Mouse (Mus musculus): ENCODE results near the gene Ddc. TPM values are rescaled to one million over a fixed set of nuclear protein-coding genes. Genes with fewer than 3 reads are reported as not detected.

The Ddc gene
- polyA plus RNA-seq, 1 experiment from 2014 or later = 0.08 TPM

GRCm38 (mm10) chr11:11877891-11878277 lies 20.1 kb downstream of the Ddc start:
- CTCF ChIA-PET = interaction anchor here (1.2 kb wide), 1 partner anchor 28 kb away, joined by 4 read pairs; no protein-coding TSS in a partner anchor

GRCm38 (mm10) chr11:11876366-11876765 lies 21.6 kb downstream of the Ddc start:
- DNase-seq (ENCODE audit: low read depth, low spot score) = no peak
- ATAC-seq = no peak
- in situ Hi-C loops (cut with MboI; ENCODE audit: low pct_unique_long_range_greater_than_20kb) = no loop called here
- no peaks in the 10 kb centered on the region for H3K27me3 ChIP-seq
- ChIA-PET POLR2A (no interaction called here), CTCF (no interaction called here)
- no peak for TF ChIP-seq CTCF (IDR thresholded peaks at IDR 0.05)

More at GRCm38 (mm10) chr11:11877891-11878277, 20.1 kb downstream of the Ddc start:
- TF ChIP-seq CTCF (IDR thresholded peaks at IDR 0.05) = no peak
- no peaks in the 10 kb centered on the region for H3K27me3 ChIP-seq
- DNase-seq (ENCODE audit: low read depth, low spot score) (no peak), ATAC-seq (no peak)
- in situ Hi-C loops (cut with MboI; ENCODE audit: low pct_unique_long_range_greater_than_20kb) = no loop called here
- POLR2A ChIA-PET = no interaction called here

DNA sequence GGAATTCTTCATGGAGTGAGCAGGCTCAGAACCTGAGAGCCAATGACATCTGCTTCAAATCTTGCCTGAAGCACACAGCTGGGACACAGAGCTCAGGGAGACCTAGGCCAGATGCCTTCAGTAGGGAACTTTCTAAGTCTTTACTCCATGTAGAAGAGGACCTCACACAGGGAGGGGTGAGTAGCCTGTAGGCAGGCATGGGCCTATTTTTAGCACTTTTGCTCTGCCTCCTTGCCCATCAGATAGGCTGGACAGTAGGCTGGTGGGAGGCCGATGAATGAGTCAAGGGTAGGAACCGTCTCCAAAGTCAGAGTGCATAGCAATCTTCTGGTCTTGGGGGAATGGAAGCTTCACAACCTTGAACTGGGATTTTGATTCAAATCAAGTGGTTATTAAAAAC lies 22.7 kb downstream of the Ddc start:
- no peak for DNase-seq (ENCODE audit: low read depth, low spot score)
- POLR2A ChIA-PET = no interaction called here
- TF ChIP-seq CTCF (IDR thresholded peaks at IDR 0.05) = no peak
- in situ Hi-C loops (cut with MboI; ENCODE audit: low pct_unique_long_range_greater_than_20kb) = no loop called here
- CTCF ChIA-PET = interaction anchor here (1.0 kb wide), 1 partner anchor 13 kb away, joined by 3 read pairs; no protein-coding TSS in a partner anchor
- no peak for ATAC-seq
- H3K27me3 ChIP-seq = no peaks in the 10 kb centered on the region

DNA sequence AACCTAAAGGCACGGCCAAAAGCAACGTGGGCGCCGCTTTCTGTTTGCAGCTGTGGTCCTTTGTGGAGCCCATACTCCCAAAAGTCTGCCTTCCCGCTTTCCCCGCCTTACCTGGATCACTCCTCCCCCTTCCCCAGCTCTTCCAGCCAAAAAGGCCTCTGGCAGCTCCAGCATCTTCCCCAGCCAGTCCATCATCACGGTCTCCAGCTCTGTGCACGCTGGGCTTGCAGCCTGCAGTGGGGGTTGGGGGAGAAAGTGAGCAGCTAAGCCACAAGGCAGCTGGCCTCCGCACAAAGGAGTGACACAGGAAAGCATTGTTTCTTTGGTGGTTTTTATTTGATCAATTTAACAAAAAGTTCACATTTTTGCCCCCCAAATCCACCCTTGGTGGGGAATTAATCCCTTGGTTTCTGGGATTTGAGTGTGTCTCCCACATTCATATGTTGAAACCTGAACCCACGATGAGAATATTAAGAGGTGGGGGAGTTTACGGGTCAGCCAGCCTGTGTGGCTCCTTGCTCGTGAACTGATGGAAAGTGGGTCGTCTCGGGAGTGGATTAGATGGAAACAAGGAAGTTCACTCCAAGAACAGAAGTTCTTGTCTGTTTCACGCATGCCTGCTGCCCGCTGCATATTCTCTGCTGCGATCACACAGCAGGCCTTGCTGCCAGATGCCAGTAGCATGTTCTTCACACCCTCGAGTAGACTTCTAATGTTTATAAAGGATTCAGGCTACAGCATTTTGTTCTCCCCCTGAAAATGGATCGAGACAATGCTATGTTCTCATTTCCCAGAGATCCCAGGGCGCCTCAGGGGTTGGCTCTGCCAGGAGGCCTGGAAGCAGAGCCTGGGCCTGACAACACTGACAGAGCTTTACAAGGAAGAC lies 24.7 kb downstream of the Ddc start:
- ATAC-seq (peak; percentile 26), DNase-seq (ENCODE audit: low read depth, low spot score) (no peak)
- TF ChIP-seq CTCF (IDR thresholded peaks at IDR 0.05) = no peak
- H3K27me3 ChIP-seq = no peaks in the 10 kb centered on the region
- in situ Hi-C loops (cut with MboI; ENCODE audit: low pct_unique_long_range_greater_than_20kb) = no loop called here
- ChIA-PET POLR2A (no interaction called here), CTCF (interaction anchor here (1.0 to 1.2 kb wide), 2 partner anchors 9 to 11 kb away, joined by 3 read pairs; no protein-coding TSS in a partner anchor)

- DNase-seq (ENCODE audit: low read depth, low spot score) (no peak), ATAC-seq (no peak)
- ChIA-PET POLR2A (interaction anchor here (0.6 kb wide), 1 partner anchor 15 kb away, joined by 3 read pairs; no protein-coding TSS in a partner anchor), CTCF (interaction anchor here (1.0 kb wide), 1 partner anchor 10 kb away, joined by 3 read pairs; no protein-coding TSS in a partner anchor)
- no peaks in the 10 kb centered on the region for H3K27me3 ChIP-seq
- in situ Hi-C loops (cut with MboI; ENCODE audit: low pct_unique_long_range_greater_than_20kb) = no loop called here
- TF ChIP-seq CTCF (IDR thresholded peaks at IDR 0.05) = no peak
Measured at GRCm38 (mm10) chr11:11872140-11872795, 25.7 kb downstream of the Ddc start.

DNA sequence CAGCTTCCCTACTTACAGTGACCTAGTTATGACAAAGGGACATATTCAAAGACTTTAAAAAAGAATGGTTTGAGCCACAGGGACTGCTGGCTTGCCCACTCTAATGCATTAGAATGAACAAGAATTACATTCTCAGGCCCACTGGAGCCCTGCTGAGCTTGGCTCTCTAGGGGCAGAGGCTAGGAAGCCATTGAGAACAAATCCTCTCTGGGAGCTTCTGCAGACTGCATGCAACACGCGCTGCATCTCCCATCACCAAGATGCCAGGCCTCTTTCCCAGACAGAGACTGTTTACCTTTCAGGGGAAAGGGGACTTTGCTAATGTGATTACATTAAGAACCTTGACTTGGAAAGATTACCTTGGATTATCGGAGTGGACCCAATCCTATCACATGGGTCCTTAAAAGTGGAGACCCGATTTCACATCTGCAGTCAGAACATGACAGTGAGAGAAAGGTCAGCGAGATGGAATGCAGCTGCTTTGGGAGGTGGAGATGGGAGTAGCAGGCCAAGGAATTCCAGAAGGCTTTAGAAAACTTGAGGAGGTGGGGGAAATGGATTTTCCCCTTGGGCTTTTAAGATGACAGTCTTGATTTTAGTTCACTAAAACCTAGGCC lies 26.6 kb downstream of the Ddc start:
- ChIA-PET CTCF (no interaction called here), POLR2A (no interaction called here)
- H3K27me3 ChIP-seq = no peaks in the 10 kb centered on the region
- TF ChIP-seq CTCF (IDR thresholded peaks at IDR 0.05) = no peak
- DNase-seq (ENCODE audit: low read depth, low spot score) (no peak), ATAC-seq (no peak)
- in situ Hi-C loops (cut with MboI; ENCODE audit: low pct_unique_long_range_greater_than_20kb) = no loop called here

DNA sequence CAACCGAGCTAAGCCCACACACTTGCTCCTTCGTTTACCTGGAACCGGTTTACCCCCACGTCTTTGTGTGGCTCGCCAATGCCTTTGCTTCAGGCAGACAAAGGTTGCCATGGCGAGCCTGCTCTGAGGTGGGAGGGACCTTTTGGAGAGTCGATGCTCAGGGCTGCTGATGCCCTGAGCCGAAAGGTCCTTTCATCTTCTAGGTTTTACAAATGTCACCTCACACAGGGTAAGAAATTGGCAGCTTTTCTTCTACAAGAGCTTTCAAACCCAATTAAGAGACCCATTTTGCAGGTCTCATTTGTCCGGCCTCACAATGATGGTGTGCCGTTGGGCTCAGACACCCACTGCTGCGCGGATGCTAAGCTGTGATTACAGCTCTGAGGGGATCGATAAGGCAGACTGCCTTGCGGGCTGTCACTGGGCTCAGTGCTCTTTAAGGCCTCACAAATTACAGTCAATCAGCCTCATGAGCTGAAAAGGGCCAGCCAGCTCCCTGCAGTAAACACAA lies 29.9 kb downstream of the Ddc start:
- ATAC-seq = no peak
- in situ Hi-C loops (cut with MboI; ENCODE audit: low pct_unique_long_range_greater_than_20kb) = no loop called here
- DNase-seq (ENCODE audit: low read depth, low spot score) = no peak
- CTCF ChIA-PET = no interaction called here
- TF ChIP-seq CTCF (IDR thresholded peaks at IDR 0.05) = no peak
- H3K27me3 ChIP-seq = no peaks in the 10 kb centered on the region
- POLR2A ChIA-PET = interaction anchor here (0.6 kb wide), 2 partner anchors 91 to 426 kb away, joined by 3 read pairs; no protein-coding TSS in a partner anchor

DNA sequence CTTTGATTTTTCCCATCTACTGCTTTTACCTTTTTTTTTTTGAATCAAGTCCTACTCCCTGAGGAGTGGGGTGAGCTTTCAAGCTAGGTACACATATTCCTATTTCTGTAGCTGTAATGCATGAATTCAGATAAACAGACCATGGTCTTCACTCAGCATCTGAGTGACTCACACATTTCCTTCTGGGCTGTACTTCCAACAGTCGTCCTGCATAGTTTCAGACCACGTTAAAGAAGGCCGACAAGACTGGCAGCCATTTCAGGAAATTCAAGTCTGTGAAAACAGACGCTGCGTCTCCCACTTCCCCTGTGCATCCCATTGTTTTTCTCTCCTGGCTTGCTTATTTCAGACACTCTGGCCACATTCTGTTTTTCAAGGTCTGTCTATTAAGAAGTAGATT lies 31.2 kb downstream of the Ddc start:
- POLR2A ChIA-PET = no interaction called here
- DNase-seq (ENCODE audit: low read depth, low spot score) = no peak
- ATAC-seq = no peak
- H3K27me3 ChIP-seq = no peaks in the 10 kb centered on the region
- TF ChIP-seq CTCF (IDR thresholded peaks at IDR 0.05) = no peak
- in situ Hi-C loops (cut with MboI; ENCODE audit: low pct_unique_long_range_greater_than_20kb) = no loop called here
- CTCF ChIA-PET = no interaction called here

DNA sequence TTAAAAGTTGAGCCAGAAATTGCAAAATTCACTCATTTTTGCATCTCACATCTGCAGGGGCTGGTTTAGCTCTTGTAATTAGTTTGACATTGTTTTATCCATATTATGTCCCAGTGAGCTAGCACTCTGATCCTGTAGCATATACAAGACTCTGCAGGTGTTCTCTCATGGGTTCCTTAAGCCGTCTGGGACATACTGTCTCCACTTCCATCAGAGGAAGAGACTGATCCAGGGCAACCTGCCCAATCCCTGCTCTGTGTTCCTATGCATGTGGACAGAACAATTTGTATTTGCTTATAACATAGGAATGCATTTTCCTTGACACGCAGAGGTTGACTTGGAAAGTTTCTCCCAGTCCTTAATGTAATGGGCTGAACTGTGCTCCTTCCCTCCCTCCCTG lies 32.8 kb downstream of the Ddc start:
- no peak for ATAC-seq
- no peak for TF ChIP-seq CTCF (IDR thresholded peaks at IDR 0.05)
- in situ Hi-C loops (cut with MboI; ENCODE audit: low pct_unique_long_range_greater_than_20kb) = no loop called here
- peaks cover 4% of the 10 kb centered on the region for H3K27me3 ChIP-seq
- CTCF ChIA-PET = interaction anchor here (0.9 kb wide), 1 partner anchor 19 kb away, joined by 4 read pairs; no protein-coding TSS in a partner anchor
- DNase-seq (ENCODE audit: low read depth, low spot score) = no peak
- POLR2A ChIA-PET = no interaction called here

DNA sequence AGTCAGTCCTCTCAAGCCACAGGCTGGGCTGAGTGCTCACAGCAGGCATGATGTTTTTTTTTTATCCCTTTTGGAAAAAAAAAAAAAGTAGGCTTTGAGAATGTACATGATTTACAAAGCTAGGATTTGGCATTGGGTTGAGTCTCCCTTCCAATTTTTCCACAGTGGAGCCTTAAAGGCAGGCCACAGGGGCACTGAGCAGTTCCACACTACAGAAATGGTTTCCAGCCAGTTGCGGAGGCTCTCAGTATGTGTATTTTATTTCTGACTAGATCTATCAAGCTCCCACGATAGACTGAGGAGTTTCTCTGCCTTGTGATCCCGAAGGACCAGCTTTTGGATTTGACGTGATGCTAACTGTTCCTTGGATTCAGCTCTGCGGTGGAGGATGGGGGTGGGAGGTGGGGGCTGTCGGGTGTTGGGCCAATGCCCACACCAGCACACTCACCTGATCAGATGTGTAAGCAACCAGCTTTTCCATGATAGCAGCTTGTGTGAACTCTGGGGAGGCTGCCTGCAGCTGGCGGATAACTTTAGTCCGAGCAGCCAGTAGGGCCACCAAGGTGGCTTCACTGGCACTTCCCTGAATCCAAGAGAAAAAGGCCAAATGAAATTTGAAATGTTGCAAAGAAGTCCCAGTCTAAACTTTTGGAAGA lies 33.4 kb downstream of the Ddc start:
- POLR2A ChIA-PET = no interaction called here
- DNase-seq (ENCODE audit: low read depth, low spot score) = no peak
- H3K27me3 ChIP-seq = peaks cover 4% of the 10 kb centered on the region
- in situ Hi-C loops (cut with MboI; ENCODE audit: low pct_unique_long_range_greater_than_20kb) = no loop called here
- no peak for ATAC-seq
- CTCF ChIA-PET = interaction anchor here (0.9 kb wide), 1 partner anchor 19 kb away, joined by 4 read pairs; no protein-coding TSS in a partner anchor
- no peak for TF ChIP-seq CTCF (IDR thresholded peaks at IDR 0.05)

All from Patski (cell line).